In the genomic region with DNA sequence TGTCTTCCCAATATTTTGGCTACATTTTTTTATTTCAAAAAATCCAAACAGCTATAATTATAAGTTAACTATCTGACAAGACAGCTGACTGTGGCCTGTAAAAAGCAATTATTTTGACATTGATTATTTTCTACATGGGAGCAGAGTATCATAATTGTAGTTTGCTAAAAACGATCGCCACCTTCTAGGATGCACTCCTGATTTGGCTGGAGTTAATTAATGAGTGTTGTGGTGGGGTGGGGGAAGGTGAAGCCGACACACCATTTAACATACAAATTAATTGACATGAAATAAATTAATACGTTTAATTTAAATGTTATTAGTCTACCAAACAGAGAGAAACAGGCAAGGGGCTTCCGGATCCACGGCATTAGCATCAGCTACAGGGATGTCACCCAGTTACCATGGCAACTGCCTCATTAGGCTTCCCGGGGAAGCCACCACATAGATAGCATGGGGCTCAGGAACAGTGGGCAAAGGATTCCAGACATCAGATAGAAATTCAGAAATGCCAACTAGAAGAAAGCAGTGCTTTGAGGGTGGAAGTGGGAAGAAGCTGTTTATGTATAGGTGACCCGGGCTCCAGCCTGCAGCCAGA, we compare ENCODE assay signal across 15 mouse cellular contexts.
DNase-seq lines count a peak whose midpoint lies in the region; ATAC-seq lines count a peak whose summit lies in the region.
"Had no signal": no experiment of that assay in that cellular context is flagged by ENCODE, and none has a peak within 500 bp of the region (broad histone marks: within the 10 kb centered on the region; RNA-seq: fewer than 3 reads in every experiment).

No protein-coding gene starts in this region.

- H3K4me1 ChIP-seq in neural tube, embryonic 11.5 days (ENCODE audit: control insufficient read depth, insufficient read depth, low read length), result no peaks in the 10 kb centered on the region
- peaks cover 20% of the 10 kb centered on the region for H3K4me1 ChIP-seq in forebrain, embryonic 16.5 days (replicated peaks; ENCODE audit: control insufficient read depth, insufficient read depth, low read length)
- H3K4me1 ChIP-seq in midbrain, embryonic 11.5 days (ENCODE audit: control insufficient read depth, insufficient read depth, low read length), result peaks cover 6% of the 10 kb centered on the region; the same call in 1 of the 2 replicates
- no peaks in the 10 kb centered on the region for H3K4me1 ChIP-seq in intestine, embryonic 15.5 days (replicated peaks)
- H3K4me1 ChIP-seq: heart, embryonic 13.5 days had no signal

- no peak overlapping the region for H3K4me3 ChIP-seq in neural tube, embryonic 11.5 days (ENCODE audit: low read depth, low read length)
- no peak overlapping the region for H3K4me3 ChIP-seq in forebrain, embryonic 16.5 days (replicated peaks; ENCODE audit: low read length)
- no peak overlapping the region for H3K4me3 ChIP-seq in midbrain, embryonic 11.5 days (ENCODE audit: low read depth, low read length)
- no peak overlapping the region for H3K4me3 ChIP-seq in intestine, embryonic 15.5 days (replicated peaks)
- H3K4me3 ChIP-seq: heart, embryonic 13.5 days had no signal

- H3K36me3 ChIP-seq in neural tube, embryonic 11.5 days (ENCODE audit: control insufficient read depth, insufficient read depth, low read length), result no peaks in the 10 kb centered on the region
- no peaks in the 10 kb centered on the region for H3K36me3 ChIP-seq in forebrain, embryonic 16.5 days (ENCODE audit: control insufficient read depth, insufficient read depth)
- no peaks in the 10 kb centered on the region for H3K36me3 ChIP-seq in midbrain, embryonic 11.5 days (ENCODE audit: control insufficient read depth, insufficient read depth, low read length)
- no peaks in the 10 kb centered on the region for H3K36me3 ChIP-seq in intestine, embryonic 15.5 days
- H3K36me3 ChIP-seq: heart, embryonic 13.5 days had no signal

- no peaks in the 10 kb centered on the region for H3K9me3 ChIP-seq in neural tube, embryonic 11.5 days (ENCODE audit: control insufficient read depth, low read length)
- H3K9me3 ChIP-seq in forebrain, embryonic 16.5 days (ENCODE audit: control insufficient read depth, low read length), result no peaks in the 10 kb centered on the region
- H3K9me3 ChIP-seq in midbrain, embryonic 11.5 days (ENCODE audit: control insufficient read depth, low read length), result no peaks in the 10 kb centered on the region
- H3K9me3 ChIP-seq in intestine, embryonic 15.5 days, result no peaks in the 10 kb centered on the region
- H3K9me3 ChIP-seq: heart, embryonic 13.5 days had no signal

- H3K4me2 ChIP-seq in neural tube, embryonic 11.5 days (ENCODE audit: low read depth), result no peak overlapping the region
- no peak overlapping the region for H3K4me2 ChIP-seq in forebrain, embryonic 16.5 days (ENCODE audit: low read length)
- no peak overlapping the region for H3K4me2 ChIP-seq in midbrain, embryonic 11.5 days
- no peak overlapping the region for H3K4me2 ChIP-seq in intestine, embryonic 15.5 days (replicated peaks)
- H3K4me2 ChIP-seq: heart, embryonic 13.5 days had no signal

- no peaks in the 10 kb centered on the region for H3K27me3 ChIP-seq in neural tube, embryonic 11.5 days (ENCODE audit: control insufficient read depth, insufficient read depth, low read length)
- H3K27me3 ChIP-seq in forebrain, embryonic 16.5 days (replicated peaks; ENCODE audit: control insufficient read depth, insufficient read depth, low read length), result no peaks in the 10 kb centered on the region
- H3K27me3 ChIP-seq in midbrain, embryonic 11.5 days (ENCODE audit: control insufficient read depth, insufficient read depth, low read length), result no peaks in the 10 kb centered on the region
- H3K27me3 ChIP-seq in intestine, embryonic 15.5 days (replicated peaks), result no peaks in the 10 kb centered on the region

- DNase-seq in neural tube, embryonic 11.5 days (ENCODE audit: low spot score), result peak; percentile 45
- no peak for DNase-seq in neural tube, embryonic 10.5 days (ENCODE audit: extremely low spot score, low spot score)
- peak; percentile 81 for DNase-seq in midbrain, embryonic 11.5 days (ENCODE audit: low spot score, missing footprints)
- DNase-seq in retina, postnatal 1 day, result peak; percentile 81
- no peak for DNase-seq in ovary, postnatal 14 days (ENCODE audit: low spot score)
- no peak for DNase-seq in thymus, postnatal 4 days
- DNase-seq: adrenal gland, postnatal 25 days; gastrocnemius, postnatal 10 days; kidney, postnatal 14 days; lung, postnatal 36 days had no signal

- 57% methylated on average over 8 of the region's 8 CpGs for WGBS in neural tube, embryonic 11.5 days
- WGBS in forebrain, embryonic 16.5 days, result 22% methylated on average over 8 of the region's 8 CpGs
- 47% methylated on average over 8 of the region's 8 CpGs for WGBS in midbrain, embryonic 11.5 days
- 72% methylated on average over 8 of the region's 8 CpGs for WGBS in intestine, embryonic 15.5 days

- no peak for ATAC-seq in neural tube, embryonic 11.5 days (ENCODE audit: insufficient read depth, low FRiP score, low TSS enrichment)
- peak; percentile 81 for ATAC-seq in forebrain, embryonic 16.5 days
- peak; percentile 62; the same call in 1 of the 2 replicates for ATAC-seq in midbrain, embryonic 11.5 days (ENCODE audit: low FRiP score)
- ATAC-seq in intestine, embryonic 15.5 days, result no peak
- ATAC-seq: inflammation-experienced regulatory T-cells, adult 6 months had no signal

- H3K9ac ChIP-seq in neural tube, embryonic 11.5 days (ENCODE audit: low read length), result no peak overlapping the region
- no peak overlapping the region for H3K9ac ChIP-seq in forebrain, embryonic 16.5 days (replicated peaks; ENCODE audit: low read depth, low read length)
- H3K9ac ChIP-seq in midbrain, embryonic 11.5 days (ENCODE audit: low read length), result no peak overlapping the region
- no peak overlapping the region for H3K9ac ChIP-seq in intestine, embryonic 15.5 days
- H3K9ac ChIP-seq: heart, embryonic 13.5 days; liver, embryonic 14.5 days had no signal

- H3K27ac ChIP-seq in neural tube, embryonic 11.5 days (ENCODE audit: low read depth, low read length), result no peak overlapping the region
- H3K27ac ChIP-seq in forebrain, embryonic 16.5 days (ENCODE audit: low read length), result no peak overlapping the region
- no peak overlapping the region for H3K27ac ChIP-seq in midbrain, embryonic 11.5 days (ENCODE audit: low read depth, low read length)
- no peak overlapping the region for H3K27ac ChIP-seq in intestine, embryonic 15.5 days
- H3K27ac ChIP-seq: heart, embryonic 13.5 days; liver, embryonic 14.5 days had no signal

Comparison
In these comparisons a context has a peak if more than half of its experiments do, and no peak if none do; other contexts are left out.
1. DNase-seq: peak in neural tube, embryonic 11.5 days (single experiment), midbrain, embryonic 11.5 days (single experiment) and retina, postnatal 1 day (single experiment); none in neural tube, embryonic 10.5 days (single experiment), ovary, postnatal 14 days (single experiment) and thymus, postnatal 4 days (single experiment).
2. ATAC-seq: peak in forebrain, embryonic 16.5 days (single experiment) and midbrain, embryonic 11.5 days (single experiment); none in neural tube, embryonic 11.5 days (single experiment) and intestine, embryonic 15.5 days (single experiment).